Mouse (Mus musculus) testis, adult 10 weeks (tissue): ENCODE results near the gene Efhb. TPM values are rescaled to one million over a fixed set of nuclear protein-coding genes. Genes with fewer than 3 reads are reported as not detected.

Source experiments
- polyA plus RNA-seq: library from polyadenylated mRNA; stranded (reverse); fragments of 350-450 nt; fragmentation: Illumina TruSeq; extraction: RNeasy Lipid Tissue Mini Kit (QIAGEN cat#74804); gene quantifications from one replicate; pipeline ENCODE4 v1.2.3, GENCODE M21; 2014; ENCODE audit warnings: low read depth, low replicate concordance

Gene Efhb
- 128 TPM for polyA plus RNA-seq

DNA sequence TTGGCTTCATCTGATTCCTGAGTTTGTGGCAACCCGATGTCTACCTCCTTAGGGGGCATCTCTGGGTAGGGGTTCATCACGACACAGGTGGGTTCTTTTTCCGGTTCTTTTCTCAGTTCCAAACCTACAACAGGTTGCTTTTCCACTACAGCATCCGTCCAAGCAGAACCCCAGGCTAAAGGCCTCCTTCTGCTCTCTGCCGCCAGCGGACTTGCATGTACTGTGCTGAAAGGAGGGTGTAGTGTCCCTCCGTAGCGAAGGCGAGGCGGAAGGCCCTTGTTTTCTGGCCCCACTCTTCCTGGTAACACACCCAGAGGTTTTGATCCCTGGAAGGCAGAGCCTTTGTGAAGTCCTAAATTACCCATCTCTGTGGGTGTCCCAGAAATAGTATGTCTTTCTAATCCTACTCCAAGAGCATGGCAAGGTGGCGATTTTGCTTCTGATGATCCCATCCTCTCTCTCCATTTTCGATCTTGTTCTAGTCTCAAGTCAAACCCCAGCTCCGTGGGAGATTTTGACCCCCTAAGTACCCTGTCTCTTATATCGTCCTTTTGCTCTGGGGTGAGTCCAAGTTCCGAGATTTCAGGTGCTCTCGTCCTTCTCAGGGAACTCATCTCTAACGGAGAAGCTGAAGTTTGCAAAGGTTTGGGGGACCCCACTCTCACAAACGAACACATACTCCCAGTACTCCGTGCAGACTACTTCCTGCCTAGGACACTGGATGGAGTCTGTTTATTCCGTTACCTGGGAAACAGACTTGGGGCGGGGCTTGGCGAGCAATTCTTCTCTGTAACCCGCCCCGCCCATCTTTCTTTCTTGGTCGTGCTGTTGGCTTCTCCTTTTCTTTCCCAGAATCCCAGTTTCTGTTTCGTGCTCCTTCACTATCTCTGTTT, at the start of gene Efhb:
Gene Efhb, minus strand, starts transcription at position 719 of the 893 bp plus-strand sequence.

DNA sequence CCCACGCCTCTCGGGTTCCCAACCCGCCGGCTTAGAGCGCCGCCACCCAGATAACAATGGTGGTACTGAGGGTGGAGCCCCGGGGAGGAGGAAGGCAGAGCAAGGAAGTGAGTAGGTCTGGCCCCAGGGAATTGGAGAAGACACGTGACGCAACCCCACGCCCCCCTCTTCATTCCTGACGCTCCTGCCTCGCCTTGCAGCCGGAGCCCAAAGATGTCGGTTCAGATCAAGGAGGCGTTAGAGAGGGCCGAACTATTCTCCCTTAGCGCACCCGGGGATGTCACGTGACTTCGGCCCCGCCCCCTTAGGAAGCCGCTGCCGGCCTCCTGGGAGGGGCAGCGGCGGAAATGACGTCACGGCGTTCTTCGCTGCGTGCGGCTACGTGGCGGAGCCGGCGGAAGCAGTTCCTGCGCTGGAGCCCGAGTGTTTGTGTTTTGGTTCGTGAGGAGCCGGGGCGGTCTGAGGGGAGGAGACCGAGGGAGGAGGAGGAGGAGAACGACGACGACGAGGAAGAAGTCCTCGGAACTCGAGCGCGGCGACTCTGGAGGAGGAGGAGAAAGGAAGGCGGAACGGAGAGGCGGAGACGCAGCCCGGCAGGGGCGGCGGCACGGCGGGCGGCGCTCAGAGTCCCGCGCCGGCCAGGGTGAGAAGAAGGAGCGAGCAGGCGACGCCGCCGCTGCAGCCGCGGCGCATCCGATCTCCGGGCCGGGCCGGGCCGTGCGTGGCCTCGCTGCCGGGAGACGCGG, 15.9 kb upstream of the Efhb start, which contains the start of gene Rab5a:
Gene Rab5a, plus strand, starts transcription at position 377 of the 746 bp plus-strand sequence.

Other genes with a start within 250 kb of the Efhb start
- 47.5 TPM for gene Rab5a, start 15.9 kb upstream of the Efhb start, polyA plus RNA-seq
- 162 TPM for gene Pp2d1, start 76.1 kb upstream of the Efhb start, polyA plus RNA-seq
- gene Kat2b, start 103.5 kb upstream of the Efhb start, polyA plus RNA-seq: 105 TPM
- gene Sgo1, start 226.0 kb upstream of the Efhb start, polyA plus RNA-seq: 6.8 TPM